Mouse (Mus musculus) forebrain, embryonic 16.5 days (tissue): ENCODE data around the gene C2cd4d. TPM values are rescaled to one million over a fixed set of nuclear protein-coding genes. Genes with fewer than 3 reads are reported as not detected.

Experiments used
- ATAC-seq: fragments of 200-750 bp; cut with Nextera tagmentation; 2 replicates; pipeline ENCODE4 v1.8.0; 2017; ENCODE audit warnings: mild to moderate bottlenecking, moderate library complexity
- H3K27ac ChIP-seq: fragments of 300-500 bp; sonication (generic); 2 replicates; pipeline ENCODE4 v1.5.1; 2014; ENCODE audit warnings: low read length, control low read depth
- H3K27me3 ChIP-seq: fragments of 300-500 bp; sonication (generic); replicated peaks from 2 replicates; pipeline ENCODE4 v1.6.1; 2014; ENCODE audit warnings: low read length; ENCODE audit not compliant: control insufficient read depth, insufficient read depth
- H3K36me3 ChIP-seq: fragments of 300-500 bp; sonication (generic); 2 replicates; pipeline ENCODE4 v1.6.1; 2014; ENCODE audit not compliant: control insufficient read depth, insufficient read depth
- H3K4me1 ChIP-seq: fragments of 300-500 bp; sonication (generic); replicated peaks from 2 replicates; pipeline ENCODE4 v1.6.1; 2014; ENCODE audit warnings: low read length; ENCODE audit not compliant: control insufficient read depth, insufficient read depth
- H3K4me2 ChIP-seq: fragments of 300-500 bp; sonication (generic); 2 replicates; pipeline ENCODE4 v1.6.1; 2014; ENCODE audit warnings: mild to moderate bottlenecking, low read length, control low read depth
- H3K4me3 ChIP-seq: fragments of 300-500 bp; sonication (generic); replicated peaks from 2 replicates; pipeline ENCODE4 v1.5.1; 2014; ENCODE audit warnings: mild to moderate bottlenecking, low read length, control low read depth
- H3K9ac ChIP-seq: fragments of 300-500 bp; sonication (generic); replicated peaks from 2 replicates; pipeline ENCODE4 v1.6.1; 2014; ENCODE audit warnings: low read depth, low read length, control low read depth
- H3K9me3 ChIP-seq: fragments of 300-500 bp; sonication (generic); 2 replicates; pipeline ENCODE4 v1.6.1; 2016; ENCODE audit warnings: low read length; ENCODE audit not compliant: control insufficient read depth
- WGBS: fragments of 180-500 bp; shearing (Covaris S2); extraction: QIAGEN DNeasy Blood & Tissue Kit; methylation state at CpG from one replicate; pipeline ENCODE4 v1.1.7; 2014; 5-methylcytosine and 5-hydroxymethylcytosine counted together
- polyA plus RNA-seq: library from polyadenylated mRNA; unstranded; fragments of >200 nt; fragmentation: Nextera tagmentation; extraction: Ambion mirVana; gene quantifications from 2 replicates; pipeline ENCODE4 v1.2.1, GENCODE M21; 2015

C2cd4d gene
- polyA plus RNA-seq, 1 experiment from 2014 or later, result 1.3 TPM

DNA sequence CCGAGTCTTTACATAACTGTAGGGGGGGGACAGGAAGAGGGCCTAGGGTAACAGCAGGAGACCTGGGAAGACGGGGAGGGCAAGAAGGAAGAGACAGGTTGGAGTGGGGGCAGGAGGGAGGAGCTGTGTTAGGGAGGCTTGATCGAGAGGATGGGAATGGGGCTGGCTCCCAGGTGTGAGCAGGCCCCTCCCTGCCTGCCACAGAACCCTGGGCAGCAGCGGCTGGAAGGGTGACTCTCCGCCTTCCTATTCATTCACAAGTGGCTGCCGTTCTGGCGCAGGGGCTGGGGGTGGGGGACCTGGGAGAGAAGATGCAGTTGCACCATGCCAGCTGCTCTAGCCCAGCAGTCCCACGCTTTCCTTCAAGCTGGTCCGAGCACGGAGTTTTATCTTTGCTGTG lies 10.9 kb downstream of the C2cd4d start:
- ATAC-seq, result peak; percentile 34
- 1% methylated on average over 10 of the region's 10 CpGs for WGBS
- Histone ChIP-seq H3K4me1 (peaks cover 19% of the 10 kb centered on the region), H3K36me3 (no peaks in the 10 kb centered on the region), H3K9me3 (no peaks in the 10 kb centered on the region), H3K27ac (no peak overlapping the region), H3K9ac (0 out of 2 replicates have a peak overlapping the region, but pooled peaks have one; percentile 35), H3K27me3 (no peaks in the 10 kb centered on the region), H3K4me2 (peak overlapping the region; percentile 12), H3K4me3 (no peak overlapping the region)

DNA sequence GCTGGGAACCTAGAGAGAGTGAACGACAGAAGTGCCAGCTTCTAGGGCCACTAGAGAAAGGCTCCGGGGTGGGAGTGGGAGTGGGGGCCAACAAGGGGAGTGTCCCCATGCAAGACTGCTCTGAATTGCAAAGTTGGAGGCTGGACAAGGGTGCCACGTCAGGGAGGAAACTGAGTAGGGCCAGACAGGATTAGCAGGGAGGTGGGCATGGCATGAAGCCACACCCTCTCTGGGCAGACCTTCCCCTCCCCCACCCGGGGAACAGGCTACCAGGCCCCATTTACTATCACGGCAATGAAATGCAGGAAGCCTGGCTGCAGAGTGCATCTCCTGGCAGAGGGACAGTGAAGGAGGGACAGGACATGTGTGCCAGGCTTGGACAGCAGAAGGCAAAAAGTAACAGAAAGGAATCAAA lies 11.4 kb downstream of the C2cd4d start:
- peak; percentile 37 for ATAC-seq
- 0% methylated on average over 5 of the region's 5 CpGs for WGBS

DNA sequence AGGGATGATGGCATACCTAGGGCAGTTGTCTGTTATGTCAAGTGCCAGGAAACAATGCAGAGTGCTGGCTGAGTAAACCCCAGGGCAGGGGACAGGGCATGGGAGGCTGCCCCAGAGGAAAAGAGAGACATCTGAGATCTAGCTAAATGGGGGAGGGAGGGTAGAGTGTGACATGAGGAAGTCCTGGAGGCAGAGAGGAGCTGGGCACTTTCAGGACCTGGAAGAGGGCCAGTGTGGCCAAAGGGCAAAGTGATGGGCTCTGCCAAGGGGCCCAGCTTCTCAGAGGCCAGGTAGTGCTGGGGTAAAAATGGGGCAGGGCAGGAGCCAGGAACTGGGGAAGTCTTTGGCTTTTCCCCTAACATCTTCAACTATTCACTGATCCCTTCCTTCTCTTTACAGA lies 12.4 kb downstream of the C2cd4d start:
- no peak for ATAC-seq
- no peak overlapping the region for H3K4me3 ChIP-seq
- no peaks in the 10 kb centered on the region for H3K36me3 ChIP-seq
- no peaks in the 10 kb centered on the region for H3K9me3 ChIP-seq
- no peaks in the 10 kb centered on the region for H3K27me3 ChIP-seq
- no peak overlapping the region for H3K4me2 ChIP-seq
- peaks cover 19% of the 10 kb centered on the region for H3K4me1 ChIP-seq
- no peak overlapping the region for H3K27ac ChIP-seq
- H3K9ac ChIP-seq, result no peak overlapping the region

More for the DNA sequence above, 11.4 kb downstream of the C2cd4d start:
- H3K4me1 ChIP-seq, result peaks cover 19% of the 10 kb centered on the region
- no peak overlapping the region for H3K27ac ChIP-seq
- no peak overlapping the region for H3K9ac ChIP-seq
- H3K9me3 ChIP-seq, result no peaks in the 10 kb centered on the region
- no peak overlapping the region for H3K4me3 ChIP-seq
- peak overlapping the region; percentile 12 for H3K4me2 ChIP-seq
- no peaks in the 10 kb centered on the region for H3K36me3 ChIP-seq
- H3K27me3 ChIP-seq, result no peaks in the 10 kb centered on the region

DNA sequence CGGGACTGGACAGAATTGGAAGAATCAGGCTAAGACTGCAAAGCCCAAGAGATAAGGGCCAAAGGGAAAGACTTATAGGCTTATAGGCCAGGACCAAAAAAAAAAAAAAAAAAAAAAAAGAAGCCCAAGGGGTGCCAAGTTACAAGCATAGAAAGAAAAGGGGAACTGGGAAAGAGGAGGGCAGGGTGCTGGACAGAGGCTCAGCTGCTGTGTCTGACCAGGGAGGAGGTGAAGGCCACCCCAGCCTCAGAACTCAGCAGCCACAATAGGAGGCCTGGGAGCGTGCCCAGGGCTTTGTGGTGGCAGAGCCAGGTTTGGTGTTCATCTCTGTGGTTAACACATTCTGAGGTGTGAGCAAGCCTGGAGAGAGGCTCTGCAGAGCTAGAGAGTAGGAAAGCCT lies 12.9 kb downstream of the C2cd4d start:
- Histone ChIP-seq H3K9me3 (no peaks in the 10 kb centered on the region), H3K4me1 (peaks cover 19% of the 10 kb centered on the region), H3K36me3 (no peaks in the 10 kb centered on the region), H3K9ac (no peak overlapping the region), H3K4me2 (no peak overlapping the region), H3K27ac (no peak overlapping the region), H3K4me3 (no peak overlapping the region), H3K27me3 (no peaks in the 10 kb centered on the region)
- ATAC-seq, result no peak
- 88% methylated on average over 2 of the region's 2 CpGs for WGBS

DNA sequence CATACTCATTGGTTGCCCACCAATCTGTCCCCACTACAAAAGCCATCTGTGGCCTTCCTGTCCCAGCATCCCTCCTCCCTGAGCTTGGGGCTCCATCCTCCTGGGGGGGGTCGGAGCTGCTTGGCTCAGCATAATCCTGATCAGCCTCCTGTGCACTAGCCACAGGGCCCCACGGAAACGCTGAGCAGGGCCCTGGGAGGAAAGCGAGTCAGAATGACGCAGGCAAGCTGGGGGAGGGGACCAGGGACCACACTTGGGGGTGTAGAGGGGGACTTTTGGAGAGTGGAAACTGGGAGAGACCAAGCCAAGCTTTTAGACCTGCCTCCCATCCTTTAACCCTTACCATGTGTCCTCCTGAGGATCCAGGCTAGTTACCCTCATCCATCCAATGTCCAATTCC lies 13.6 kb downstream of the C2cd4d start:
- no peak overlapping the region for H3K9ac ChIP-seq
- no peak for ATAC-seq
- H3K27me3 ChIP-seq, result no peaks in the 10 kb centered on the region
- no peaks in the 10 kb centered on the region for H3K36me3 ChIP-seq
- H3K4me2 ChIP-seq, result no peak overlapping the region
- H3K27ac ChIP-seq, result no peak overlapping the region
- no peaks in the 10 kb centered on the region for H3K9me3 ChIP-seq
- H3K4me3 ChIP-seq, result no peak overlapping the region
- 59% methylated on average over 5 of the region's 5 CpGs for WGBS
- H3K4me1 ChIP-seq, result peaks cover 19% of the 10 kb centered on the region

DNA sequence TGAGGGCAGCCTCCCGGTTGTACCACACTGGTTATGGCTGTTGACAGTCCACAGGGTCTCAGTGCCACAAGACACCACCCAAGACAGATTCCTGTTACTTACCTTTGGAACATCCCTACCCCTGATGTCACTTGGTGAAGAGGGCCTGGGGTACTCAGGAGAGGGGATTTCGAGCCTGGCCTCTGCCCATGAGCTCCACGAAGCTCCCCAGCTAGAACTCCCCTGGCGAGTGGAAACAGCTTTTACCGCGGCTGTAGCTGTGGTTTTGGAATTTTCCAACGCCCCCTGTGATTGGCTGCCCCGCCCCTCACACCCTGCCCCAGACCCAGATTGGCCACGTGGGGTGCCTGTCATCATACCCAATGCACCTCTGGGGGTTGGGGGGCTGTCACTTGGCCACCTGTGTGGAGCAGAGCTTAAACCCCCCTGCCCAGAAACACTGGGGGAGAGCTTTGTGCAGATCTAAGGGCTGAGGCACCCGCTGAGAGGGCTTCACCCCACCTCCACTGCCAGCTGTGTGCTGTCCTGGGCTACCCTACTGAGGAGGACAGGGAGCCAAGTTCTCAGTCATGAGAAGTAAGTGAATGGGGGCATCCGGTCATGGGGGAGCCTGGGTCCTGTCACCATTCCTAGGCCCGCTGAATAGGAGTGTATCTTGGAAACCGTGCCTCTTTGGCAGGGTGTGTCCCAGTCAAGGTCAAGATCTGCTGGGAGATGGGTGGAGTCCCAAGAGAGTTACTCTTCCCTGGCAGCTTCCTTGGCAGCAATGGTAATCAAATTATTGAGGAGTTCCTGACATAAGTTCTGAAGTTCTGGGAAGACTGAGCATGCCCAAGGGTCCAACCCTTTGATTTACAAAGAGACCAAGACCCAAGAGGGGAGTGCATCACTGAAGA lies 15.0 kb downstream of the C2cd4d start:
- no peak overlapping the region for H3K4me2 ChIP-seq
- H3K9ac ChIP-seq, result no peak overlapping the region
- H3K27ac ChIP-seq, result no peak overlapping the region
- no peaks in the 10 kb centered on the region for H3K9me3 ChIP-seq
- 28% methylated on average over 13 of the region's 13 CpGs for WGBS
- H3K4me1 ChIP-seq, result peaks cover 13% of the 10 kb centered on the region
- no peaks in the 10 kb centered on the region for H3K27me3 ChIP-seq
- no peak overlapping the region for H3K4me3 ChIP-seq
- no peak for ATAC-seq
- H3K36me3 ChIP-seq, result no peaks in the 10 kb centered on the region

DNA sequence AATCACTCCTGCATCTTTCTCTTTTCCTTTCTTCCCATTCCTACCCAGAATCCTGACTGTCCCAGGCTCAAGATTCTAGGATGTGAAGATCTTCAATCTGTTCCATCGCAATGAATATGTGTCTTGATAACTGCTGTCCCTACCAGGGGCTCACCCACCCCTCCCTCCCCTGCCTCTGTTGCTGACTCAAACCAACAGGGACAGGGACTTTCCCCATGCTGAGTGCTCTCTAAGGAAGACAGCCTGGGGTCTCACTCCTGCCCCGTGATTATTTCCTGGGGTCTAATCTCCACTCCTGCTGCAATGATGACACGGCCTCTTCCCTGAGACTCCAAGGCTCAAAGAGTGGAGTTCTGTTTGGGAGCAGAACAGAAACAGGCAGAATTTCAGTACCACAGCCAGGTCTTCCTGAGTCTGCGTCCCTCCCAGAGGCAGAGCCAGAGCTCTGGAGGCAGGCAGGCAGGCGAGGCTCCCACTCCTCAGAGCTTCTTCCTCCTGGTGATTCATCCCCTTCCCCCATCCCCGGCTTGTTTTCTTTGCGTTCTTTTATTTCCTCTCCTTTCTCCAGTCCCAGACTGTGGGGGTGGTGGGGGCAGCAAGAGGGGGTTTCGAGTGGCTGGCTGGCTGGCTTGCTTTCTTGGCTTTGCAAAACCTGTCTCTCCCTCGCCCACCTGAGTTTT lies 17.7 kb downstream of the C2cd4d start:
- Histone ChIP-seq H3K27ac (no peak overlapping the region), H3K4me2 (no peak overlapping the region), H3K4me3 (no peak overlapping the region), H3K36me3 (no peaks in the 10 kb centered on the region), H3K4me1 (no peaks in the 10 kb centered on the region), H3K27me3 (no peaks in the 10 kb centered on the region), H3K9me3 (no peaks in the 10 kb centered on the region), H3K9ac (no peak overlapping the region)
- no peak for ATAC-seq
- WGBS, result 20% methylated on average over 9 of the region's 9 CpGs

DNA sequence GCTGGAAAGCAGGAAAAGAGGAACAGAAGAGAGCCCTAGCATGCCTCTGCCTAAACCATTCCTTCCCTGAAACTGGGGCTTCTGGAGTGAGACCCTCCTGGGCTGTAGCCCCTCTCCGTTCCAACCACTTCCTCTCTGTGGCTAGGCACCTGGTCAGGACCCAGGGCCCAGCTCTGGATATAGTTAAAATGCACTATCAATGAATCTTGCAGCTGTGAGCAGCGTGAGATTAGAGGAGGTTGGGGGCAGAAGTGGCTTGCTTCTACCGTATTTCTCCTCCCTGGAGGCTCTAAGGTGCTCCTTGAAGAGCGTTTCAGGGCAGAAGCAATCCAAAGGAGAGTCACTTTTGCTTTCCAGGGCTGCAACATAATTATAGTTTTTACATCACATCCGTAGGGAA lies 20.1 kb downstream of the C2cd4d start:
- Histone ChIP-seq H3K4me2 (no peak overlapping the region), H3K36me3 (no peaks in the 10 kb centered on the region), H3K4me1 (no peaks in the 10 kb centered on the region), H3K4me3 (no peak overlapping the region), H3K9me3 (no peaks in the 10 kb centered on the region), H3K27ac (no peak overlapping the region), H3K9ac (no peak overlapping the region), H3K27me3 (no peaks in the 10 kb centered on the region)
- WGBS, result 80% methylated on average over 5 of the region's 5 CpGs
- ATAC-seq, result no peak

DNA sequence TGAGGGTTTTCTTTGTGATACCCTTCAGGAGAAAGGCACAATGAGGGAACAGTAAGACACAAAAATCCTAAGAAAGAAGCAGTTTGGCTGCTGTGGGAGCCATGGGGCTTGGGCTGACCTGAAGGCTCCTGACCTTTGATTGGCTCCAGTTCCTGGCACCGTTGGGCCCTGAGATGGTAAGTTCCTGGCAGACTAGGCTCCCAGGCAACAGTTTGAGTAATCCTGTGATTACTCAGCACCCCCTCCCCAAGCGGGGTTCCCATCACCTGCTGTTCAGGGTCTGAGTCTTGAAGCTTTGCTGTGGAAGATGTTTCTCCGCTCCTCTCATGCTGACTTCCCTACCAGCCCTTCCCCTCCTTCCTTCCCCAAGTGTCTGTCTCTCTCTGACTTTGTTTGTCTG lies 21.2 kb downstream of the C2cd4d start:
- H3K4me1 ChIP-seq, result no peaks in the 10 kb centered on the region
- WGBS, result 70% methylated on average over 3 of the region's 3 CpGs
- no peak for ATAC-seq
- H3K4me3 ChIP-seq, result no peak overlapping the region
- H3K27me3 ChIP-seq, result no peaks in the 10 kb centered on the region
- no peaks in the 10 kb centered on the region for H3K36me3 ChIP-seq
- no peaks in the 10 kb centered on the region for H3K9me3 ChIP-seq
- no peak overlapping the region for H3K27ac ChIP-seq
- no peak overlapping the region for H3K4me2 ChIP-seq
- no peak overlapping the region for H3K9ac ChIP-seq
